In the genomic region with DNA sequence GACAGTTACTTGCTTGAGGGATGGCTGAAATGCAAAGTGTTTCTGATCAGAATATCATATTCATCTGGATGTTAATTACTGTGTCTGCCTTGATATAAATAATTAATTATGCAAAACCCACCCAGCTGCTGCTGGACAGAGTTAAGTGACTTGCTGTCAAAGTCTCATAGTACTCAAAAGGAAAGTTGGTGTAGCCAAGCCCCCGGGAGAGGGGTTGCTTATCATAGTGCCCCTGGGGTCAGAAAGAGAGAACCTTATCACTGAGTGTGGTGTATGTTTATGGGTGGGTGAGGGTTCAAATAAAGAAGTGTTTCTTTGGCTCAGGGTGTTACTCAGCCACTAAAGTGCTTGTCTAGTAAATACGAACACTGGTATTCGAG, we compare ENCODE assay signal across 20 mouse cellular contexts.
DNase-seq lines count a peak whose midpoint lies in the region; ATAC-seq and TF ChIP-seq lines count a peak whose summit lies in the region.
"Had no signal": no experiment of that assay in that cellular context is flagged by ENCODE, and none has a peak within 500 bp of the region (broad histone marks: within the 10 kb centered on the region; RNA-seq: fewer than 3 reads in every experiment).

No protein-coding gene starts in this region.

- DNase-seq in layer of hippocampus, adult 2 months (ENCODE audit: low spot score in 2 of 2): no peak
- no peak for DNase-seq in layer of hippocampus, adult 9-11 months
- no peak for DNase-seq in forebrain, embryonic 14.5 days (ENCODE audit: low spot score)
- no peak for DNase-seq in left cerebral cortex, postnatal 4 days
- DNase-seq in embryonic facial prominence, embryonic 10.5 days (ENCODE audit: low spot score): no peak
- no peak for DNase-seq in spleen, postnatal 36 days (ENCODE audit: low spot score in 2 of 2)
- DNase-seq: adrenal gland, postnatal 25 days; cerebellum, adult 11 months; heart, postnatal 14 days; kidney, postnatal 4 days; lung, embryonic 14.5 days; lung, postnatal 36 days had no signal

- no peak overlapping the region for H3K4me2 ChIP-seq in forebrain, embryonic 14.5 days (ENCODE audit: low read length)
- no peak overlapping the region for H3K4me2 ChIP-seq in hindbrain, embryonic 13.5 days
- no peak overlapping the region for H3K4me2 ChIP-seq in midbrain, embryonic 15.5 days
- H3K4me2 ChIP-seq: heart, embryonic 11.5 days; kidney, embryonic 15.5 days; limb, embryonic 12.5 days; liver, embryonic 12.5 days; lung, embryonic 14.5 days had no signal

- intact Hi-C loops in left cerebral cortex, postnatal 4 days (cut with DNase I): no loop called here

- no peak for TF ChIP-seq CTCF in layer of hippocampus, adult 2 months (conservative IDR thresholded peaks at IDR 0.05)

- no peak overlapping the region for H3K9ac ChIP-seq in forebrain, embryonic 14.5 days (ENCODE audit: low read length)
- no peak overlapping the region for H3K9ac ChIP-seq in hindbrain, embryonic 13.5 days
- no peak overlapping the region for H3K9ac ChIP-seq in midbrain, embryonic 15.5 days
- H3K9ac ChIP-seq: kidney, embryonic 15.5 days; limb, embryonic 12.5 days; liver, embryonic 12.5 days; lung, embryonic 14.5 days had no signal

- no peaks in the 10 kb centered on the region for H3K27me3 ChIP-seq in forebrain, embryonic 14.5 days (replicated peaks; ENCODE audit: control insufficient read depth, insufficient read depth, low read length)
- H3K27me3 ChIP-seq in hindbrain, embryonic 13.5 days: no peaks in the 10 kb centered on the region
- no peaks in the 10 kb centered on the region for H3K27me3 ChIP-seq in midbrain, embryonic 15.5 days (replicated peaks)
- H3K27me3 ChIP-seq in embryonic facial prominence, embryonic 10.5 days (replicated peaks; ENCODE audit: low read depth, poor library complexity, severe bottlenecking): no peaks in the 10 kb centered on the region
- H3K27me3 ChIP-seq: kidney, embryonic 15.5 days; limb, embryonic 12.5 days; liver, embryonic 12.5 days had no signal

- H3K9me3 ChIP-seq in forebrain, embryonic 14.5 days (replicated peaks; ENCODE audit: control insufficient read depth, low read length): no peaks in the 10 kb centered on the region
- no peaks in the 10 kb centered on the region for H3K9me3 ChIP-seq in hindbrain, embryonic 13.5 days
- no peaks in the 10 kb centered on the region for H3K9me3 ChIP-seq in midbrain, embryonic 15.5 days
- H3K9me3 ChIP-seq in embryonic facial prominence, embryonic 10.5 days: no peaks in the 10 kb centered on the region
- H3K9me3 ChIP-seq: kidney, embryonic 15.5 days; limb, embryonic 12.5 days; liver, embryonic 12.5 days had no signal

- no peak overlapping the region for H3K4me3 ChIP-seq in layer of hippocampus, adult 2 months
- no peak overlapping the region for H3K4me3 ChIP-seq in forebrain, embryonic 14.5 days (ENCODE audit: low read depth, low read length)
- no peak overlapping the region for H3K4me3 ChIP-seq in hindbrain, embryonic 13.5 days
- no peak overlapping the region for H3K4me3 ChIP-seq in midbrain, embryonic 15.5 days
- H3K4me3 ChIP-seq in embryonic facial prominence, embryonic 10.5 days: no peak overlapping the region
- H3K4me3 ChIP-seq: kidney, embryonic 15.5 days; limb, embryonic 12.5 days; liver, embryonic 12.5 days had no signal

- 62% methylated on average over 3 of the region's 3 CpGs for WGBS in forebrain, embryonic 14.5 days
- 63% methylated on average over 3 of the region's 3 CpGs for WGBS in hindbrain, embryonic 13.5 days
- WGBS in midbrain, embryonic 15.5 days: 66% methylated on average over 3 of the region's 3 CpGs
- 85% methylated on average over 3 of the region's 3 CpGs for WGBS in embryonic facial prominence, embryonic 10.5 days

- peak overlapping the region; percentile 2; the same call in 1 of the 2 replicates for H3K27ac ChIP-seq in layer of hippocampus, adult 2 months
- H3K27ac ChIP-seq in forebrain, embryonic 14.5 days (ENCODE audit: low read depth, low read length): peak overlapping the region; percentile 28; the same call in 1 of the 2 replicates
- peak overlapping the region; percentile 83 for H3K27ac ChIP-seq in hindbrain, embryonic 13.5 days
- peak overlapping the region; percentile 69 for H3K27ac ChIP-seq in midbrain, embryonic 15.5 days
- no peak overlapping the region for H3K27ac ChIP-seq in embryonic facial prominence, embryonic 10.5 days (replicated peaks)
- H3K27ac ChIP-seq: kidney, embryonic 15.5 days; limb, embryonic 12.5 days; liver, embryonic 12.5 days; stomach, postnatal 0 days had no signal

- no peak for ATAC-seq in forebrain, embryonic 14.5 days
- ATAC-seq in hindbrain, embryonic 13.5 days (ENCODE audit: low FRiP score): peak; percentile 49
- ATAC-seq in midbrain, embryonic 15.5 days (replicated peaks): peak; percentile 52; the same call in 1 of the 2 replicates
- ATAC-seq: liver, embryonic 12.5 days had no signal

- H3K36me3 ChIP-seq in forebrain, embryonic 14.5 days (ENCODE audit: control insufficient read depth, insufficient read depth, low read length): no peaks in the 10 kb centered on the region
- no peaks in the 10 kb centered on the region for H3K36me3 ChIP-seq in hindbrain, embryonic 13.5 days
- H3K36me3 ChIP-seq in midbrain, embryonic 15.5 days (replicated peaks): no peaks in the 10 kb centered on the region
- H3K36me3 ChIP-seq in embryonic facial prominence, embryonic 10.5 days (replicated peaks): no peaks in the 10 kb centered on the region
- H3K36me3 ChIP-seq: G1E; kidney, embryonic 15.5 days; limb, embryonic 12.5 days; liver, embryonic 12.5 days had no signal

- H3K4me1 ChIP-seq in forebrain, embryonic 14.5 days (ENCODE audit: control insufficient read depth, insufficient read depth, low read length): peaks cover 7% of the 10 kb centered on the region
- H3K4me1 ChIP-seq in hindbrain, embryonic 13.5 days (replicated peaks): peaks cover 18% of the 10 kb centered on the region
- H3K4me1 ChIP-seq in midbrain, embryonic 15.5 days: peaks cover 15% of the 10 kb centered on the region
- no peaks in the 10 kb centered on the region for H3K4me1 ChIP-seq in embryonic facial prominence, embryonic 10.5 days
- H3K4me1 ChIP-seq: kidney, embryonic 15.5 days; limb, embryonic 12.5 days; liver, embryonic 12.5 days had no signal
